Mouse (Mus musculus) lung, postnatal 0 days (tissue): ENCODE results near the gene Krtap10-10. TPM values are rescaled to one million over a fixed set of nuclear protein-coding genes. Genes with fewer than 3 reads are reported as not detected.

Experiments
- ATAC-seq: fragments of 200-750 bp; cut with Nextera tagmentation; 2 replicates; pipeline ENCODE4 v1.8.0; 2017; ENCODE audit warnings: moderate library complexity
- DNase-seq: peaks from one replicate; pipeline ENCODE4 v3.0.0-alpha.2; 2016; ENCODE audit warnings: low spot score
- H3K27ac ChIP-seq: fragments of 300-500 bp; sonication (generic); 2 replicates; pipeline ENCODE4 v1.5.1; 2014; ENCODE audit warnings: antibody characterized with exemption, mild to moderate bottlenecking, low read length, mixed read lengths
- H3K27me3 ChIP-seq: fragments of 300-500 bp; sonication (generic); replicated peaks from 2 replicates; pipeline ENCODE4 v1.6.1; 2014; ENCODE audit warnings: low read length, mixed read lengths; ENCODE audit not compliant: insufficient read depth
- H3K36me3 ChIP-seq: fragments of 300-500 bp; sonication (generic); 2 replicates; pipeline ENCODE4 v1.6.1; 2014; ENCODE audit warnings: low read length, mixed read lengths; ENCODE audit not compliant: insufficient read depth
- H3K4me1 ChIP-seq: fragments of 300-500 bp; sonication (generic); 2 replicates; pipeline ENCODE4 v1.6.1; 2014; ENCODE audit warnings: antibody characterized with exemption, low read depth, low read length, mixed read lengths; ENCODE audit not compliant: insufficient read depth
- H3K4me2 ChIP-seq: fragments of 300-500 bp; sonication (generic); replicated peaks from 2 replicates; pipeline ENCODE4 v1.6.1; 2014; ENCODE audit warnings: low read depth, mild to moderate bottlenecking, low read length, moderate library complexity, mixed read lengths
- H3K4me3 ChIP-seq: fragments of 300-500 bp; sonication (generic); 2 replicates; pipeline ENCODE4 v1.5.1; 2014; ENCODE audit warnings: low read depth, low read length
- H3K9ac ChIP-seq: fragments of 300-500 bp; sonication (generic); replicated peaks from 2 replicates; pipeline ENCODE4 v1.6.1; 2014; ENCODE audit warnings: low read depth, mild to moderate bottlenecking
- H3K9me3 ChIP-seq: fragments of 300-500 bp; sonication (generic); 2 replicates; pipeline ENCODE4 v1.6.1; 2016; ENCODE audit warnings: low read length, mixed read lengths
- CTCF ChIP-seq: IDR thresholded peaks from 2 replicates; pipeline ENCODE4 v1.5.1; 2016; ENCODE audit warnings: antibody characterized with exemption, mild to moderate bottlenecking
- EP300 ChIP-seq: IDR thresholded peaks from 2 replicates; pipeline ENCODE4 v1.6.1; 2016; ENCODE audit warnings: antibody characterized with exemption, mild to moderate bottlenecking, control low read depth
- WGBS: fragments of 180-500 bp; shearing (Covaris S2); extraction: QIAGEN DNeasy Blood & Tissue Kit; methylation state at CpG from one replicate; pipeline ENCODE4 v1.1.7; 2014; 5-methylcytosine and 5-hydroxymethylcytosine counted together
- polyA plus RNA-seq: library from polyadenylated mRNA; unstranded; fragments of >200 nt; fragmentation: Nextera tagmentation; extraction: Ambion mirVana; gene quantifications from 2 replicates; pipeline ENCODE4 v1.2.1, GENCODE M21; 2015

Gene Krtap10-10
- polyA plus RNA-seq, 1 experiment from 2014 or later = not detected

DNA sequence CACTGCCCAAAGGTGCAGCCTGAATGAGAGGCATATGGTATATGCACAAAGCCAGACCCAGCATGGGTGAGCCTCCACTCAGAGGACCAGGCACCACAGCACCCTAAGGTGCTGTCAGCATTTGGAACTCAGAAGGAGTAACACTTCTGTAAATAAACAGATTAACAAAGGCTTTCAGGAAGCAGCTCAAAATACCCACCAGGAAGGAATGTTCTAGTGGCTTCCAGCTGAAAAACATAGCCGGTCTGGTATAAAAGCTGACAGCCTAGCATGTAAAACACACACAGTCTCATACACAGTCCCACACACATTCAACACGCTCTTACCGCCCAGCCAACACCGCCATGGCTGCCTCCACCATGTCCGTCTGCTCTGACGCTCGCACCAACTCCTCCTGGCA, 25.9 kb downstream of the Krtap10-10 start, which contains the start of gene Gm3285:
Gene Gm3285, plus strand, starts transcription at position 301 of the 400 bp plus-strand sequence.
- Histone ChIP-seq H3K4me2 (no peak within 1 kb of the TSS), H3K4me1 (no peaks in the 10 kb centered on the region), H3K9me3 (no peaks in the 10 kb centered on the region), H3K9ac (no peak within 1 kb of the TSS), H3K36me3 (no peaks in the 10 kb centered on the region), H3K27me3 (no peaks in the 10 kb centered on the region), H3K27ac (no peak within 1 kb of the TSS), H3K4me3 (no peak within 1 kb of the TSS)
- TF ChIP-seq EP300 (no peak), CTCF (no peak)
- DNase-seq (no peak), ATAC-seq (no peak)
- WGBS = 35% methylated on average over 7 of the region's 7 CpGs

DNA sequence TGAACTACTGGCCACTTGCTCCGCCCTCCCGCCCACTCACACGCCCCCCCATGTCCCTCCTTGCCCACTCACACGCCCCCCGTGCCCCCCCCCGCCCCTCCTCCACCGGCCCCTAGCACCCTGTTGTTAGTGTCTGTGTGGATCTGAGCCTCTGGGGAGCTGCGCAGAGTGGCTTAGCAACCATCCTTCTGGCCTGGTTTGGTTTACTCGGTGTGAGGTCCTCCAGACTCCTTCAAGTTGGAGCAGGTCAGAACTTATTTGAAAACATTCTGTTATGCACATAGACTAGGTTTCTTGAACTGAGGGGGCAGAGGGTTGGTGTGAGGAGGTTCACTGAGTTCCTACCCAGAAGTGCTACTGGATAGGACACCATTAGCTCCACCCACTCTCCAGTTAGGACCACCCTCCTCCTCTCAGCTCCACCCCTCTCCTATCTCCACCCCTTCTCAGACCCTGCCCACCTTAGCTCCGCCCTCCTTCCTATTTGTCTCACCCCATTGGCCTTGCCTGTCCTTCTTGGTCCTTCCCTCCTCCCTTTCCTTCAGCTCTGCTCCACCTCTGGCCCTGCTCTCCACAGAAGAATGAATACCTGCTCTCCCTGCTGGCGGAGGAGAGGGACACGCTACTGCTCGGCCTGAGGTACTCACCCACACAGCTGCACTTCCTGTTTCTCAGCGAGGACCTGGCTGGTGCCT, 28.5 kb downstream of the Krtap10-10 start:
- no peaks in the 10 kb centered on the region for H3K9me3 ChIP-seq
- TF ChIP-seq EP300 = no peak
- TF ChIP-seq CTCF = no peak
- H3K27ac ChIP-seq = no peak overlapping the region
- no peak overlapping the region for H3K4me3 ChIP-seq
- DNase-seq = peak; percentile 75
- 0 out of 2 replicates have a peak overlapping the region, but pooled peaks have one; percentile 27 for H3K4me2 ChIP-seq
- H3K4me1 ChIP-seq = no peaks in the 10 kb centered on the region
- no peaks in the 10 kb centered on the region for H3K36me3 ChIP-seq
- 26% methylated on average over 14 of the region's 14 CpGs for WGBS
- ATAC-seq = peak; percentile 90
- H3K9ac ChIP-seq = no peak overlapping the region
- H3K27me3 ChIP-seq = peaks cover 8% of the 10 kb centered on the region; the same call in 1 of the 2 replicates

DNA sequence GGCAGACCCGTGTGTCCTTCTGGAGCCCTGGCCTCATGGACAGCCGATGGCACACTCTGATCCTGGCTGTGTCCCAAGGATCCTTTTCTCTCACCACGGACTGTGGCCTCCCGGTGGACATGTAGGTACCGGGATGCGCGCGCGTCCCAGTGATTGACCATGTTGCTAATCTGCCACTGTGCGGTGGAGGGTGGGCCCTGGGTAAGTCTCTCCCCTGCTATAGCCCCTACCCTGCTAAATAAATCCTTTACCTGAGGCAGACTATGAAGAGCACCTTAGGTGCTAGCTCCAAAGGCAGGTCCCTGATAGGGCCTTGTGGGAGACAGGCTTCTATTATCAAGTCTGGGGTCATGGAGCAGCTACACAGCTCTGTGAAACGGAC, 29.0 kb downstream of the Krtap10-10 start:
- Histone ChIP-seq H3K4me2 (0 out of 2 replicates have a peak overlapping the region, but pooled peaks have one; percentile 27), H3K9ac (no peak overlapping the region), H3K4me3 (no peak overlapping the region), H3K9me3 (no peaks in the 10 kb centered on the region), H3K4me1 (no peaks in the 10 kb centered on the region), H3K36me3 (no peaks in the 10 kb centered on the region), H3K27ac (no peak overlapping the region), H3K27me3 (peaks cover 8% of the 10 kb centered on the region; the same call in 1 of the 2 replicates)
- no peak for TF ChIP-seq EP300
- TF ChIP-seq CTCF = no peak
- 29% methylated on average over 11 of the region's 11 CpGs for WGBS
- DNase-seq (no peak), ATAC-seq (no peak)

GRCm38 (mm10) chr10:77867546-77867945, 31.8 kb downstream of the Krtap10-10 start:
- H3K27me3 ChIP-seq = peaks cover 8% of the 10 kb centered on the region; the same call in 1 of the 2 replicates
- peak; percentile 7 for DNase-seq
- no peaks in the 10 kb centered on the region for H3K36me3 ChIP-seq
- no peaks in the 10 kb centered on the region for H3K9me3 ChIP-seq
- H3K4me2 ChIP-seq = no peak overlapping the region
- 0% methylated on average over 1 of the region's 1 CpGs for WGBS
- ATAC-seq = no peak
- no peaks in the 10 kb centered on the region for H3K4me1 ChIP-seq
- no peak for TF ChIP-seq EP300
- no peak for TF ChIP-seq CTCF
- no peak overlapping the region for H3K4me3 ChIP-seq
- no peak overlapping the region for H3K9ac ChIP-seq
- no peak overlapping the region for H3K27ac ChIP-seq

DNA sequence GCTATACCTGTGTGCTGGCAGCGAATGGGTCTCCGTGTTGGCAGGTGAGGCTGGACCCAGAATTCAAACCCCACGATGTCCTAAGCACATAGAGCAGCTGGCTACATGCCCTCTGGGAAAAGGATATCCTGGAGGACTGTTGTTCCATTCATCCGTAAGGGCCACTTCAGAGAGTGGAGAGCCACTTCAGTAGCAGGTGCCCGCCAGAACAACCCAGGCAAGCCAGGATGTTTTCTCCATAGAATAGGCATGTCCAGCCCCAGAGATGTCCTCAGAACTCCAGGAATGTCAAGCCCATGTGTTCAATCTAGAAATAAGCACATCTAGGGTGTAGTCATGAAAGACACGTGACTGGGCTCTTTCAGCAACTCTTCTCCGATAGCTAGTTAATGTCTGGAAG, 33.9 kb downstream of the Krtap10-10 start:
- DNase-seq = peak; percentile 78
- no peak overlapping the region for H3K9ac ChIP-seq
- 57% methylated on average over 7 of the region's 7 CpGs for WGBS
- no peak overlapping the region for H3K4me2 ChIP-seq
- H3K36me3 ChIP-seq = no peaks in the 10 kb centered on the region
- H3K4me1 ChIP-seq = no peaks in the 10 kb centered on the region
- no peaks in the 10 kb centered on the region for H3K9me3 ChIP-seq
- peaks cover 8% of the 10 kb centered on the region; the same call in 1 of the 2 replicates for H3K27me3 ChIP-seq
- TF ChIP-seq EP300 (peak; percentile 49; the same call in 1 of the 2 replicates), CTCF (no peak)
- ATAC-seq = peak; percentile 88
- no peak overlapping the region for H3K4me3 ChIP-seq
- H3K27ac ChIP-seq = no peak overlapping the region

DNA sequence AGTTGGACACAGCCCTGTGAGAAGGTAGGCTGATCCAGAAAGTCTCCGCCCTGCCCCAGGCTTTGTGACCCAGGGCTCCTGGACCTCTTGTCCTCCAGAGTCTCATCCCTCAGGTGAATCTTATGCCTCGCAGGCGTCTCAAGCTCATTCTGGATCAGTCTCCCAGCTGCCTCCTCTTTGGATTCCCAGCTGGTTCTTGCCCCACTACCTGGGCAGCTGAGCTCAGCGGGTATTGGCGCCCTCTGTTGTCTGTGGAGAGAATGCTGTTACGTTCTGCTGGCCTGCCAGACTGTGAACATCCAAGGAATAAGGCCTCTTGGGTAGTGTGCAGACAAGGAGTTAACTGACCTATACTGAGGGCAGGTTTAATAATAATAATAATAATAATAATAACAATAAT, 43.2 kb downstream of the Krtap10-10 start:
- Histone ChIP-seq H3K27me3 (no peaks in the 10 kb centered on the region), H3K4me2 (no peak overlapping the region), H3K9ac (no peak overlapping the region), H3K4me3 (no peak overlapping the region), H3K36me3 (no peaks in the 10 kb centered on the region), H3K27ac (no peak overlapping the region), H3K9me3 (no peaks in the 10 kb centered on the region), H3K4me1 (no peaks in the 10 kb centered on the region)
- ATAC-seq (no peak), DNase-seq (peak; percentile 21)
- 60% methylated on average over 6 of the region's 6 CpGs for WGBS
- no peak for TF ChIP-seq EP300
- TF ChIP-seq CTCF = peak; percentile 63
